Mouse (Mus musculus) testis, adult 2 months (tissue): ENCODE data around the gene Aff4. TPM values are rescaled to one million over a fixed set of nuclear protein-coding genes. Genes with fewer than 3 reads are reported as not detected.

ENCODE experiments used
- H3K27ac ChIP-seq: fragments of 200-500 bp; 2 replicates; pipeline ENCODE4 v1.5.1; 2012; ENCODE audit warnings: low read depth, low read length; ENCODE audit not compliant: control insufficient read depth, insufficient read depth
- H3K27me3 ChIP-seq: fragments of 200-500 bp; 2 replicates; pipeline ENCODE4 v1.6.1; 2012; ENCODE audit warnings: mild to moderate bottlenecking, low read length, moderate library complexity; ENCODE audit not compliant: control insufficient read depth, insufficient read depth
- H3K36me3 ChIP-seq: fragments of 200-500 bp; 2 replicates; pipeline ENCODE4 v1.6.1; 2012; ENCODE audit warnings: mild to moderate bottlenecking, low read length; ENCODE audit not compliant: control insufficient read depth, insufficient read depth
- H3K4me1 ChIP-seq: fragments of 200-500 bp; 2 replicates; pipeline ENCODE4 v1.6.1; 2012; ENCODE audit warnings: low read length; ENCODE audit not compliant: control insufficient read depth, insufficient read depth
- H3K4me3 ChIP-seq: fragments of 200-500 bp; 2 replicates; pipeline ENCODE4 v1.5.1; 2012; ENCODE audit warnings: low read depth, mild to moderate bottlenecking, low read length, moderate library complexity, mixed read lengths; ENCODE audit not compliant: control insufficient read depth
- CTCF ChIP-seq: fragments of 200-500 bp; IDR thresholded peaks from 2 replicates; pipeline ENCODE4 v1.5.1; 2012; ENCODE audit warnings: low read depth, mild to moderate bottlenecking, inconsistent platforms, low read length, moderate library complexity; ENCODE audit not compliant: control insufficient read depth, insufficient read depth, insufficient replicate concordance
- POLR2A ChIP-seq: fragments of 200-500 bp; IDR thresholded peaks from 2 replicates; pipeline ENCODE4 v1.6.1; 2012; ENCODE audit warnings: low read depth, mild to moderate bottlenecking, inconsistent platforms, low read length, moderate library complexity; ENCODE audit not compliant: control insufficient read depth
- polyA plus RNA-seq: library from polyadenylated mRNA; depleted of rRNA; stranded (reverse); fragments of >200 nt; gene quantifications from 2 replicates; pipeline ENCODE4 v1.2.3, GENCODE M21; 2012

Aff4 gene
- polyA plus RNA-seq, 1 experiment = 22.9 TPM

- TF ChIP-seq POLR2A = no peak
- TF ChIP-seq CTCF = peak; percentile 17; the same call in 1 of the 2 replicates
- no peaks in the 10 kb centered on the region for H3K27me3 ChIP-seq
- H3K4me3 ChIP-seq = no peak overlapping the region
- no peak overlapping the region for H3K27ac ChIP-seq
- H3K36me3 ChIP-seq = no peaks in the 10 kb centered on the region
- H3K4me1 ChIP-seq = no peaks in the 10 kb centered on the region
These were observed 93.2 kb downstream of the Aff4 start for GRCm38 (mm10) chr11:53443861-53444260.

GRCm38 (mm10) chr11:53445562-53445961 is 94.9 kb downstream of the Aff4 start:
- no peak for TF ChIP-seq POLR2A
- TF ChIP-seq CTCF = no peak
- Histone ChIP-seq H3K4me1 (no peaks in the 10 kb centered on the region), H3K27me3 (no peaks in the 10 kb centered on the region), H3K36me3 (no peaks in the 10 kb centered on the region), H3K27ac (no peak overlapping the region; the same call in 1 of the 2 replicates), H3K4me3 (no peak overlapping the region)

- peak overlapping the region; percentile 39; the same call in 1 of the 2 replicates for H3K27ac ChIP-seq
These were observed 95.5 kb downstream of the Aff4 start for GRCm38 (mm10) chr11:53446183-53446582.

GRCm38 (mm10) chr11:53447996-53448395 is 97.4 kb downstream of the Aff4 start:
- H3K4me3 ChIP-seq = no peak overlapping the region
- no peaks in the 10 kb centered on the region for H3K4me1 ChIP-seq
- no peak for TF ChIP-seq CTCF
- TF ChIP-seq POLR2A = no peak
- no peaks in the 10 kb centered on the region for H3K27me3 ChIP-seq
- no peak overlapping the region for H3K27ac ChIP-seq
- H3K36me3 ChIP-seq = no peaks in the 10 kb centered on the region

More at GRCm38 (mm10) chr11:53446183-53446582, 95.5 kb downstream of the Aff4 start:
- TF ChIP-seq CTCF (no peak), POLR2A (no peak)
- no peaks in the 10 kb centered on the region for H3K36me3 ChIP-seq
- H3K27me3 ChIP-seq = no peaks in the 10 kb centered on the region
- no peaks in the 10 kb centered on the region for H3K4me1 ChIP-seq
- no peak overlapping the region for H3K4me3 ChIP-seq

- Histone ChIP-seq H3K27me3 (no peaks in the 10 kb centered on the region), H3K36me3 (no peaks in the 10 kb centered on the region), H3K4me1 (no peaks in the 10 kb centered on the region), H3K4me3 (no peak overlapping the region), H3K27ac (no peak overlapping the region)
- TF ChIP-seq CTCF = no peak
- no peak for TF ChIP-seq POLR2A
These were observed 97.9 kb downstream of the Aff4 start for GRCm38 (mm10) chr11:53448529-53448928.

DNA sequence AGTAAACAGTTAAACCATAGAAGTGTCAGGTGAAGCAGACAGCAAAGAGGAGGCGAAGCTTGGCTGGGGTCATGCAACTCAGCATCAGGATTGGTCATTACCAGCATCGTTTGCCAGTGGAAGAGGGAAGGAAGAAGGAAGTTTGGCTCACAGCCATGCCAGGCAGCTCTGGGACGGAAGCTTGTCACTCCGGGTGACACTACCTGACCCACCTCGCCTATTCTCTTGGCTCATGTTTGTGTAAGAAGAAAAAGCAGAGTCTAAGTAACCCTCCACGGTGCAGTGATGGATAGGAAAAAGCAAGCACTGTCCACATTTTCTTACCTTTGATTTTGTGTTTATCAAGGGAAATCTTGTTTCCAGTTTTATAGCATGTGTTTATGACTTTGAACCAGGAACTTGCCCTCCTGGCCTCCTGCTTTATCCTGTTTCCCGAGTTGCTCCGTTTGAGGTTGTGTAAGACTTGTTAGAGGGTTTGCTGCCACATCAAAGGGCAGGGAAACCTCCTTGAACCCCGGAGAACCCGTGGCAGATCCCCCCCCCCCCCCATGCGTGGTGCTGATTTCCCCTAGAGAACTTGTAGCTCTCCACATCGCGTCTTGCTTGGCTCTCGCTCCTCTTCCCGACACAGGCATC is 99.6 kb downstream of the Aff4 start:
- Histone ChIP-seq H3K4me3 (no peak overlapping the region), H3K27ac (no peak overlapping the region), H3K27me3 (no peaks in the 10 kb centered on the region), H3K4me1 (no peaks in the 10 kb centered on the region), H3K36me3 (no peaks in the 10 kb centered on the region)
- TF ChIP-seq POLR2A (no peak), CTCF (no peak)

DNA sequence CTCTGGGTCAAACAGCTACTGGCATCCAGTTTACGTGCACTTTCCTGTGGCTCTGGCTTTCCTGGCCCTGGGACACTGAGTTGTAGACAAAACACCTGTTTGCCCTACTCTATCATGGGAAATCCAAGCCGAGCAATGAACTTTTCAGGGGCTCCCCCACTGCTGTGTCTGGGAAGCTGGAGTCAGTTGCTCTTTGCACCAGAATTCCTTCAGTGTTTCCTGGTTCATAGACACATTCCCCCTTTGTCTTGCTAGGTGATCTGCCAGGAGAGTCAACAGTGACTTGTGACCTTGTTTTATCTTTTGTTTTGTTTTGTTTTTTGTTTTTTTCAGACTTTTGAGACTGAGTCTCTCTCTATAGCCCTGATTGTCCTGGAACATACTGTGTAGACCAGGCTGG is 100.7 kb downstream of the Aff4 start:
- no peaks in the 10 kb centered on the region for H3K27me3 ChIP-seq
- H3K27ac ChIP-seq = no peak overlapping the region
- no peak for TF ChIP-seq CTCF
- no peaks in the 10 kb centered on the region for H3K4me1 ChIP-seq
- no peak overlapping the region for H3K4me3 ChIP-seq
- H3K36me3 ChIP-seq = no peaks in the 10 kb centered on the region

DNA sequence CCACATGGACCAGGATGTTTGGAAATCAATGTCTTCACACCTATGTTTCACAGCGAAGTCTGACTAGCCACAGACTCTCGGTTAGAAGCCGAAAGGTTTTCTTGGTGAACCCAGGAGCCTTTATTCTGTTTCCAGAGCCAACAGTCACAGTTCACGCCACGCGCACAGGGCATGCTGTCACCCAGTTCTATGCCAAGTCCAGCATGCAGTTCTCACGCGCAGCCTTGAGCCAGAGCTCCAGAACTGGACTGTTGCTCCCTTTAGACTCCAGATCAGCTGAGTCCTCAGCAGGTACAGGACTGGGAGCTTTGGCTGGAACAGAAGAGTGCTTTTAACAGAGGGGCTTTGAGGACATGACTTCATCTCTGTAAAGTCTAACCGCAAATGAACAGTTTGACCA is 101.8 kb downstream of the Aff4 start:
- Histone ChIP-seq H3K27ac (no peak overlapping the region), H3K4me1 (peaks cover 4% of the 10 kb centered on the region; the same call in 1 of the 2 replicates), H3K27me3 (no peaks in the 10 kb centered on the region; the same call in 1 of the 2 replicates), H3K4me3 (no peak overlapping the region), H3K36me3 (no peaks in the 10 kb centered on the region)
- TF ChIP-seq POLR2A (no peak), CTCF (no peak)
